Mouse (Mus musculus) stomach, postnatal 0 days (tissue): ENCODE results near the gene 4930558C23Rik. TPM values are rescaled to one million over a fixed set of nuclear protein-coding genes. Genes with fewer than 3 reads are reported as not detected.
"Not testable (repeated sequence)": the region's sequence is repeated elsewhere in the genome, so short reads cannot be mapped to it uniquely, and the experiment has no call there.

ENCODE experiments used
- ATAC-seq: fragments of 200-750 bp; cut with Nextera tagmentation; 2 replicates; pipeline ENCODE4 v1.8.0; 2017; ENCODE audit not compliant: low FRiP score, low TSS enrichment
- DNase-seq: peaks from one replicate; pipeline ENCODE4 v3.0.0-alpha.2; 2016; ENCODE audit warnings: low spot score
- H3K27ac ChIP-seq: fragments of 300-500 bp; sonication (generic); replicated peaks from 2 replicates; pipeline ENCODE4 v1.5.1; 2014; ENCODE audit warnings: mild to moderate bottlenecking, control low read depth
- H3K27me3 ChIP-seq: fragments of 300-500 bp; sonication (generic); 2 replicates; pipeline ENCODE4 v1.6.1; 2014; ENCODE audit warnings: low read length; ENCODE audit not compliant: control insufficient read depth, insufficient read depth
- H3K36me3 ChIP-seq: fragments of 300-500 bp; sonication (generic); 2 replicates; pipeline ENCODE4 v1.6.1; 2014; ENCODE audit warnings: low read length, mixed read lengths; ENCODE audit not compliant: control insufficient read depth, insufficient read depth
- H3K4me1 ChIP-seq: fragments of 300-500 bp; sonication (generic); replicated peaks from 2 replicates; pipeline ENCODE4 v1.6.1; 2014; ENCODE audit warnings: antibody characterized with exemption; ENCODE audit not compliant: control insufficient read depth, insufficient read depth
- H3K4me2 ChIP-seq: fragments of 300-500 bp; sonication (generic); replicated peaks from 2 replicates; pipeline ENCODE4 v1.6.1; 2014; ENCODE audit warnings: low read depth, mild to moderate bottlenecking, control low read depth, moderate library complexity
- H3K4me3 ChIP-seq: fragments of 300-500 bp; sonication (generic); 2 replicates; pipeline ENCODE4 v1.5.1; 2014; ENCODE audit warnings: low read depth, low read length, control low read depth
- H3K9ac ChIP-seq: fragments of 300-500 bp; sonication (generic); 2 replicates; pipeline ENCODE4 v1.6.1; 2014; ENCODE audit warnings: mild to moderate bottlenecking, low read length, control low read depth, mixed read lengths
- H3K9me3 ChIP-seq: fragments of 300-500 bp; sonication (generic); 2 replicates; pipeline ENCODE4 v1.6.1; 2016; ENCODE audit warnings: low read length; ENCODE audit not compliant: control insufficient read depth
- CTCF ChIP-seq: IDR thresholded peaks from 2 replicates; pipeline ENCODE4 v1.5.1; 2016; ENCODE audit warnings: antibody characterized with exemption, low read depth, mild to moderate bottlenecking, moderate library complexity
- EP300 ChIP-seq: optimal IDR thresholded peaks from 2 replicates; pipeline ENCODE3; 2016; ENCODE audit warnings: antibody characterized with exemption
- WGBS: fragments of 180-500 bp; shearing (Covaris S2); extraction: QIAGEN DNeasy Blood & Tissue Kit; methylation state at CpG from one replicate; pipeline ENCODE4 v1.1.7; 2014; 5-methylcytosine and 5-hydroxymethylcytosine counted together
- polyA plus RNA-seq: library from polyadenylated mRNA; unstranded; fragments of >200 nt; fragmentation: Nextera tagmentation; extraction: Ambion mirVana; gene quantifications from 2 replicates; pipeline ENCODE4 v1.2.1, GENCODE M21; 2015

The 4930558C23Rik gene
- polyA plus RNA-seq, 1 experiment from 2014 or later, result 0.13 TPM

DNA sequence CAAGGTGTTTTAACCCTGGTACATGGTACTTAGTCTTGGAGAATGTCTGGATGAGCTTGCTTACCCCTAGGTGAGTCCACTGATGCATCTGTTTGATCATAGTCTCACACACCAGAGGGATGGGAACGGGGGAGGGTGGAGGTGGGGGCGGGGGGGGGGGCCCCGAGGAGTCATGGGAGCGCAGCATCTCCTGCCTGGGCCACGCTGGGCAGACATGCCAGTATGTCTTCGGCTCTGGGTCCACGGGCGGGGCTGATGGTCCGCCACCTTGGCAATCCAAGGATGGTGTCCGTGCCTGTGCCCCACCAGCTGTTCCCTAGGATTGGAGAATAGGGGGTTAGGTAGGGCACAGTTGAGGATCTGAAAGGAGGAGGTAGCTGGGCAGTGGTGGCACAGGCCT lies 29.4 kb downstream of the 4930558C23Rik start:
- DNase-seq (no peak), ATAC-seq (no peak)
- H3K27me3 ChIP-seq, result no peaks in the 10 kb centered on the region
- H3K9me3 ChIP-seq, result 0 out of 2 replicates have a peak, but pooled peaks cover 2% of the 10 kb centered on the region
- no peak overlapping the region for H3K4me2 ChIP-seq
- H3K27ac ChIP-seq, result no peak overlapping the region
- 91% methylated on average over 8 of the region's 10 CpGs for WGBS
- H3K9ac ChIP-seq, result no peak overlapping the region
- TF ChIP-seq EP300, result no peak
- TF ChIP-seq CTCF, result no peak
- no peaks in the 10 kb centered on the region for H3K4me1 ChIP-seq
- H3K4me3 ChIP-seq, result no peak overlapping the region
- no peaks in the 10 kb centered on the region for H3K36me3 ChIP-seq

- DNase-seq (no peak), ATAC-seq (no peak)
- Histone ChIP-seq H3K27ac (no peak overlapping the region), H3K4me1 (no peaks in the 10 kb centered on the region), H3K4me2 (no peak overlapping the region), H3K27me3 (no peaks in the 10 kb centered on the region), H3K4me3 (no peak overlapping the region), H3K9me3 (no peaks in the 10 kb centered on the region), H3K36me3 (no peaks in the 10 kb centered on the region), H3K9ac (no peak overlapping the region)
- TF ChIP-seq CTCF, result no peak
- TF ChIP-seq EP300, result no peak
Measured at GRCm38 (mm10) chr3:95370101-95370500, 32.5 kb downstream of the 4930558C23Rik start.

DNA sequence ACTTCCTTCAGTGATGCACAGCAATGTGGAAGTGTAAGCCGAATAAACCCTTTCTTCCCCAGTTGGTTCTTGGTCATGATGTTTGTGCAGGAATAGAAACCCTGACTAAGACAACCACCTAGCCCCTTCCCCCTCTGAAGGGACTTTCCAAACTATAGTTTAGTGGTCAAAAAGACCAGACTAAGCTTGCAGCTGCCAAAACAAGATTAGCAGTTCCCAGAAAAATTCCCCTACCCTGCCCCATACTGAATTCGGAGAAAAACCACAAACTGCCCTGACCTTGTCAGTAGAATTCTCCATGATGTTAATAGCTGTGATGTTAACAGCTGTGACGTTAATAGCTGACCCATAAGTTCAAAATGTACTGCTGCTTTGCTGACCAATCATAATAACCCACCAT lies 42.4 kb downstream of the 4930558C23Rik start:
- DNase-seq, H3K9me3 ChIP-seq, H3K4me1 ChIP-seq, H3K27me3 ChIP-seq, H3K9ac ChIP-seq, H3K4me2 ChIP-seq, H3K4me3 ChIP-seq, H3K36me3 ChIP-seq, H3K27ac ChIP-seq, ATAC-seq: not testable (repeated sequence)
- WGBS, result 69% methylated on average over 3 of the region's 3 CpGs

GRCm38 (mm10) chr3:95357746-95358145 lies 44.9 kb downstream of the 4930558C23Rik start:
- no peak overlapping the region for H3K4me2 ChIP-seq
- no peaks in the 10 kb centered on the region for H3K36me3 ChIP-seq
- H3K4me1 ChIP-seq, result no peaks in the 10 kb centered on the region
- H3K27ac ChIP-seq, result no peak overlapping the region
- TF ChIP-seq EP300 (no peak), CTCF (no peak)
- WGBS, result 94% methylated on average over 2 of the region's 2 CpGs
- H3K27me3 ChIP-seq, result no peaks in the 10 kb centered on the region
- ATAC-seq (no peak), DNase-seq (no peak)
- H3K9me3 ChIP-seq, result no peaks in the 10 kb centered on the region
- no peak overlapping the region for H3K9ac ChIP-seq
- H3K4me3 ChIP-seq, result no peak overlapping the region

DNA sequence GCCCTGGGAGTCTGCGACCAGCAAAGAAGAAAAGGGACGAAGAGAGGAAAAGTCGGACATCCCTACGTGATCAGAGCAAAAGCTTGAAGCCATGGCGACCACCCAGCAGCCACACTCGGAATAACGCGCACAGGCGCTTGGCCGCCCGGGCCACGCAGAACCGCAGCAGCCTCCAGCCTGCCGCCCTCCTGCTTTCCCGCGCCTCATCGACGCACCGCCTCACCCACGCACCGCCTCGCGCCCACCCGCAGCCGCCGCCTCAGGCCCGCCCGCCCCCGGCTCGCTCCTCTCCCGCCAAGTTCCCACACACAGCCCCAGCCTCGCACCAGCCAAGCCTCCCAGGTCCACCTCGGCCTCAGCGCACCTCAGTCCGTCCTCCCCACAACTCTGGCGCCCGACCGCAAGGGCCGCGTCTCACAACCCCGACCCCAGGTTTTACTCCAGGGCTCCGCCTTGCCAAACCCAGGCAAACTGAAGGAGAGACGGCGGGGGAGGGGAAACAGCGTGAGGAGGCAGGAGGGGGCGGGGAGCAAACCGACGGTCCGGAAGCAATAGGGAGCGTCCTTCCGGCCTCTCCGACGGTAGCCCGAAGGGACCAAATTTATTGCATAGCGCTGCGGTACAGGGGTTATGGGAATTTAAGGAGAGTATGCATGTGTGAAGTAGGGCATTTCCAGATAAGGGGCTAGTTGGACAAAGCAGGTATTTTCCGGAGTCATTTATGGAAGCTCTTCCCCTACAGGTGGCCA lies 45.8 kb downstream of the 4930558C23Rik start, which contains the start of gene Setdb1:
TSS of gene Setdb1 (minus strand) at position 502 of the 749 bp plus-strand sequence.
- under 1% methylated on average over 29 of the region's 57 CpGs for WGBS
- Histone ChIP-seq H3K4me3 (peak within 1 kb of the TSS; percentile 45), H3K4me2 (peak within 1 kb of the TSS; percentile 53), H3K9ac (peak within 1 kb of the TSS; percentile 53)
- not testable (repeated sequence) for H3K4me1 ChIP-seq, H3K27ac ChIP-seq, H3K27me3 ChIP-seq, H3K36me3 ChIP-seq, H3K9me3 ChIP-seq
- ATAC-seq, result peak; percentile 97
- peak; percentile 95 for DNase-seq

DNA sequence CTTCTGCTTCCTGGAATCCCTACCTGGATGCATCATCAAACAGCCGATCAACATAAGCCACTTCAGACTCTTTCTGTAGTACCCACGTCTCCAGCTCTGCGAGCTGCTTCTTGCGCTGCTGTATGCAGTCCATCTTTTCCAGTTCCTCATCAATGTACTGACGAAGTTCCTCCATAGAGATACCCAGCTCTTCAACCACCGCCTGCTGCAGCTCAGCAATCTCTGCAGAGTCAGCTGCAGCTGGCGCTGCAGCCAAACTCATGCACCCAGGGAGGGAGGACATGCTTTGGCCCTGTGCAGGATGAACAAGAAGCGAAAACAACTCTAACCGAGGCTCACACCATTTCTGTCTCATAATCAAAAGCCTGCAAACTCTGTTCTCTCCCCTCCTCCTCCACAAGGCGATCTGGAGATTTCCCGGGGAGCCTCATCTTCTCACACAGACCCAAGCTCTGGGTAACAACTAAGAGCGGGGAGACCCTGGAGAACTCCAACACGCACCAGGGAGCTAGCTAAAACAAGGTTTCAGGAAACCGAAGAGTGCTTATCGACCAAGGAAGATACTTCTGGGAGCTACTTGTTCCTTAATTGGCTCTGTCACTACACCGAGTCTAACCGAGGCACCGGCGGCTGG lies 46.6 kb downstream of the 4930558C23Rik start:
- not testable (repeated sequence) for H3K27ac ChIP-seq, H3K9ac ChIP-seq, ATAC-seq, H3K4me1 ChIP-seq, DNase-seq, H3K27me3 ChIP-seq, H3K36me3 ChIP-seq, H3K9me3 ChIP-seq
- Histone ChIP-seq H3K4me3 (peak overlapping the region; percentile 45; the same call in 1 of the 2 replicates), H3K4me2 (peak overlapping the region; percentile 31; the same call in 1 of the 2 replicates)
- 26% methylated on average over 8 of the region's 19 CpGs for WGBS
